Mouse (Mus musculus) hindbrain, embryonic 15.5 days (tissue): ENCODE data around the gene Cyp2j9. TPM values are rescaled to one million over a fixed set of nuclear protein-coding genes. Genes with fewer than 3 reads are reported as not detected.
"Not testable (repeated sequence)": the region's sequence is repeated elsewhere in the genome, so short reads cannot be mapped to it uniquely, and the experiment has no call there.

Experiments used
- ATAC-seq: fragments of 200-750 bp; cut with Nextera tagmentation; 2 replicates; pipeline ENCODE4 v1.8.0; 2017; ENCODE audit warnings: low read depth, moderate number of reproducible peaks, moderate TSS enrichment; ENCODE audit not compliant: low FRiP score
- H3K27ac ChIP-seq: fragments of 300-500 bp; sonication (generic); replicated peaks from 2 replicates; pipeline ENCODE4 v1.5.1; 2015; ENCODE audit warnings: mild to moderate bottlenecking, inconsistent platforms
- H3K27me3 ChIP-seq: fragments of 300-500 bp; sonication (generic); 2 replicates; pipeline ENCODE4 v1.6.1; 2015; ENCODE audit warnings: control low read depth, inconsistent platforms
- H3K36me3 ChIP-seq: fragments of 300-500 bp; sonication (generic); 2 replicates; pipeline ENCODE4 v1.6.1; 2015; ENCODE audit warnings: control low read depth, inconsistent platforms
- H3K4me1 ChIP-seq: fragments of 300-500 bp; sonication (generic); replicated peaks from 2 replicates; pipeline ENCODE4 v1.6.1; 2015; ENCODE audit warnings: control low read depth, inconsistent platforms
- H3K4me2 ChIP-seq: fragments of 300-500 bp; sonication (generic); 2 replicates; pipeline ENCODE4 v1.6.1; 2015; ENCODE audit warnings: moderate library complexity, mild to moderate bottlenecking, inconsistent platforms
- H3K4me3 ChIP-seq: fragments of 300-500 bp; sonication (generic); 2 replicates; pipeline ENCODE4 v1.5.1; 2015; ENCODE audit warnings: mild to moderate bottlenecking, inconsistent platforms
- H3K9ac ChIP-seq: fragments of 300-500 bp; sonication (generic); 2 replicates; pipeline ENCODE4 v1.6.1; 2015; ENCODE audit warnings: inconsistent platforms
- H3K9me3 ChIP-seq: fragments of 300-500 bp; sonication (generic); 2 replicates; pipeline ENCODE4 v1.6.1; 2016; ENCODE audit warnings: control low read depth, inconsistent platforms
- WGBS: fragments of 180-500 bp; shearing (Covaris S2); methylation state at CpG from one replicate; pipeline ENCODE4 v1.1.7; 2015; 5-methylcytosine and 5-hydroxymethylcytosine counted together
- polyA plus RNA-seq: library from polyadenylated mRNA; unstranded; fragments of >200 nt; fragmentation: Nextera tagmentation; extraction: Ambion mirVana; gene quantifications from 2 replicates; pipeline ENCODE4 v1.2.1, GENCODE M21; 2015

The Cyp2j9 gene
- polyA plus RNA-seq, result 8.6 and 9.1 TPM in 2 replicates

DNA sequence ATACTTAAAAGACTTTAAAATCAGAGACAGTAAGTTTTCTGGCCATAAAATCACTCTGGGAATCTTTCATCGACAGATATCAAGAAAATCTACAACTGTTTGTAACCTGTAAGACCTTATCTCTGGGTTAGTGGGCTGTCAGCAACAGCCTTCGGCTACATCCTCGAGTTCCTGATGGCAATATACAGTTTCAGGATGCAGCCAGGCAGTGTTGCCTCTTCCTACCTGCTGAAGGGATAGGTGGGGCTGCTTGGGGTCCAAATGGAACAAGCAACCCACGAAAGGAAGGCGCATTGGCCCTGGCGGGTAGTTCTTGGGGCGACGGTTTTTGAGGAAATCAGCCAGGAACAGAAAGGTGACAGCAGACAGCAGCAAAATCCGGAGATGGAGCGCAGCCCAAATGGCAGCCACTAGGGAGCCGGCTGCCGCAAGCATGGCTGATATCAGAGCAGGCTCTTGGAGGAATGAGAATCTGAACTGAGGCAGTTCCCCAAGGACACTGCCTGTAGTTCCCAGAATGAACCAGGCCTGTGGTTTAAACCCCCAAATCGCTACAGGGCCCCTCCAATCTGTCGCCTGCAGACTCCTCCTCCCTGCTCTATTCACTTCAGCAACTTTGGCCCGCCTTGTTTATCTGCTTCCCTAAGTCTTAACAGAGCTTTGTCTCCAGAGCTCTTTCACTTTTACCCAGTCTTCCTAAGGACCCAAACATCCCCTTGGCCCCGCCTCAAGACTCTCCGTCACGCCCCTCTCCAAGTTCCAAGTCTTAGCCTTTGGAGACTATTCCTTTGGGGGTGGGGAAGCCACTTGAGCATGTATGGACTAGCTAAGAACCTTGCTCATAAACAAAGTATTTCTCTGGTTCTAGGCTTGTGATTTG lies at the start of gene Cyp2j9:
TSS of gene Cyp2j9 (minus strand) at position 668 of the 880 bp plus-strand sequence.
- WGBS, result 10% methylated on average over 18 of the region's 18 CpGs

GRCm38 (mm10) chr4:96635455-96635854 lies 44.1 kb upstream of the Cyp2j9 start:
- WGBS, result 73% methylated on average over 1 of the region's 1 CpGs
- no peaks in the 10 kb centered on the region for H3K36me3 ChIP-seq
- H3K4me2 ChIP-seq, result no peak overlapping the region
- no peaks in the 10 kb centered on the region for H3K4me1 ChIP-seq
- ATAC-seq, result no peak
- H3K27ac ChIP-seq, result no peak overlapping the region
- no peaks in the 10 kb centered on the region for H3K9me3 ChIP-seq
- H3K9ac ChIP-seq, result no peak overlapping the region
- no peak overlapping the region for H3K4me3 ChIP-seq
- H3K27me3 ChIP-seq, result no peaks in the 10 kb centered on the region

More for the DNA sequence above, at the start of gene Cyp2j9:
- peak within 1 kb of the TSS; percentile 79 for H3K27ac ChIP-seq
- no peaks in the 10 kb centered on the region for H3K27me3 ChIP-seq
- no peaks in the 10 kb centered on the region for H3K9me3 ChIP-seq
- H3K36me3 ChIP-seq, result no peaks in the 10 kb centered on the region
- peak within 1 kb of the TSS; percentile 35 for H3K4me3 ChIP-seq
- H3K9ac ChIP-seq, result peak within 1 kb of the TSS; percentile 44
- ATAC-seq, result peak; percentile 92
- peaks cover 11% of the 10 kb centered on the region; the same call in 1 of the 2 replicates for H3K4me1 ChIP-seq
- H3K4me2 ChIP-seq, result peak within 1 kb of the TSS; percentile 64

- H3K9me3 ChIP-seq, result no peaks in the 10 kb centered on the region
- 88% methylated on average over 1 of the region's 1 CpGs for WGBS
- no peak for ATAC-seq
- H3K36me3 ChIP-seq, result no peaks in the 10 kb centered on the region
- H3K9ac ChIP-seq, result no peak overlapping the region
- no peak overlapping the region for H3K27ac ChIP-seq
- H3K4me3 ChIP-seq, result no peak overlapping the region
- no peaks in the 10 kb centered on the region for H3K27me3 ChIP-seq
- no peaks in the 10 kb centered on the region for H3K4me1 ChIP-seq
- no peak overlapping the region for H3K4me2 ChIP-seq
Observed at GRCm38 (mm10) chr4:96622474-96622873, 31.1 kb upstream of the Cyp2j9 start.

DNA sequence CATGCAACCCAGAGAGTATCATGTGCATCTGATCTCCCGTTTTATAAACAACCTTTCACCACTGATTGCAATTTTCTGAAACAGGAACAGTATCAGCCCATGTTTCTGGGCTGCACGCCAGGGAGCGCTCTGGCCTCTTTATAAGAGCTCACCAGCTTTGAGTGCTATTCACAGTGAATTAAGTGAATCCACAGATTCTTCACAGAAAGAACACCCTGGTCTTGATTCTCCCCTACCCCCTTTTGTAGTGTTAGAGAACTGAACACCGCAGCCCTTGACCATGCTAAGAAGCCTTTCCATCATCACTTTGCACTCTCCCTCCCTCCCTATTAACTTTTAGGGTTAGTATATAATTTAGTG lies 393 bp upstream of the Cyp2j9 start:
- Histone ChIP-seq H3K4me2 (peak overlapping the region; percentile 64), H3K27ac (peak overlapping the region; percentile 79), H3K4me3 (peak overlapping the region; percentile 35), H3K36me3 (no peaks in the 10 kb centered on the region), H3K4me1 (peaks cover 11% of the 10 kb centered on the region; the same call in 1 of the 2 replicates), H3K9me3 (no peaks in the 10 kb centered on the region), H3K9ac (no peak overlapping the region), H3K27me3 (no peaks in the 10 kb centered on the region)
- WGBS, result 23% methylated on average over 4 of the region's 4 CpGs
- ATAC-seq, result peak; percentile 83

DNA sequence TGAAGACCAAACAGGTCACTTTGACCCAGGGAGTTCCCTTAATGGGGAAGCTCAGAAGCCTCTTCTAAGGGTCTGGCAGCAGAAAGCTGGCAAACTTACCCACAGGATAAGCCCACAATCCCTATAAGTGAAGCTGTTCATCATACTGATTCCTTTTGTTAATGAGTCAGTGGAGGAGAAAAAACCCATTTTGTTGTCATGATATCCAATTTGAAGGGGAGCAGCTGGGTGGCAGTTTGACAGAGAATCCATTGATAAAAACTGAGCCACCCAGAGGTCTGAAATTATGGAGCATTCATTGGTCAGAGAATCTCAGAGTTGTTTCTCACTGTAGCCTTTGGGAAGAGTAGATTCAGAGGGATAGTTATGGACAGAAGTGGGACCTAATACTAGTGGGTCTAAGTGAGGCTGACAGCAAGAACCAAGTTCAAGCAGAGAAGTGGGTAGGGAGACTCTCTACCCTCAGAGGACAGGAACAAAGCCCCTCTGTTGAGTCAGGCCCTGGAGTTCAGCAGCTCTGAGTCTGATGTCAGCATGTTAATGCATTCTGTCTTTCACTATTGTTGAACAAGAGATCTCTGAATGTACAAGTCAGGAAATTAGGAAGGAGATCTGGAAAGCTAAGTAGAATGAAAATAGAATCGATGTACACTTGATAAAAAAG lies 9.8 kb downstream of the Cyp2j9 start:
- no peaks in the 10 kb centered on the region for H3K9me3 ChIP-seq
- no peak overlapping the region for H3K27ac ChIP-seq
- no peaks in the 10 kb centered on the region for H3K27me3 ChIP-seq
- no peak overlapping the region for H3K4me3 ChIP-seq
- no peaks in the 10 kb centered on the region for H3K36me3 ChIP-seq
- ATAC-seq, result no peak
- H3K4me1 ChIP-seq, result no peaks in the 10 kb centered on the region
- 53% methylated on average over 1 of the region's 1 CpGs for WGBS
- no peak overlapping the region for H3K4me2 ChIP-seq
- no peak overlapping the region for H3K9ac ChIP-seq

DNA sequence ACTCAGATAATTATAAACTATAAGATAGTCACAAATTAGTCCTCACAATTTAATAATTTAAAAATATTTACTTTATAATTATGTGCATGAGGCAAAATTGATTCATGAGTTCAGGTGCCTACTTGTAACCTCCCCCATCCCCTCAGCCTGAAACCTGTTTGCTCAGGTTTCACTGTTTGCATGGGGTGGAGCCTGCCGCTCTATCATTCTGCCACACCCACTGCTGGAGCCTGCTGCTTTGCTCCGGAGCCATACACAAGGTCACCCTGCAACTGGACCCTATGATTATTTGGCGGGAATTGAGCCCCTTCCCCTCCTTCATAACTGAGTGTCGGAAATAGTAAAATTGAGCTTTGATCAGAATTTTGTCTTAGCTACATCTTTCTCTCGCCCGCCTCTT lies 11.0 kb downstream of the Cyp2j9 start:
- H3K27me3 ChIP-seq, ATAC-seq, H3K36me3 ChIP-seq, H3K9ac ChIP-seq, H3K4me1 ChIP-seq, H3K4me3 ChIP-seq, H3K4me2 ChIP-seq, H3K27ac ChIP-seq, H3K9me3 ChIP-seq: not testable (repeated sequence)
- 69% methylated on average over 6 of the region's 6 CpGs for WGBS

GRCm38 (mm10) chr4:96569442-96569841 lies 21.9 kb downstream of the Cyp2j9 start:
- Histone ChIP-seq H3K4me3 (no peak overlapping the region), H3K36me3 (no peaks in the 10 kb centered on the region), H3K4me1 (no peaks in the 10 kb centered on the region), H3K9ac (no peak overlapping the region), H3K27ac (no peak overlapping the region), H3K9me3 (no peaks in the 10 kb centered on the region), H3K4me2 (no peak overlapping the region), H3K27me3 (no peaks in the 10 kb centered on the region)
- no peak for ATAC-seq
- 73% methylated on average over 3 of the region's 3 CpGs for WGBS

- Histone ChIP-seq H3K4me2 (no peak overlapping the region), H3K36me3 (no peaks in the 10 kb centered on the region), H3K27me3 (no peaks in the 10 kb centered on the region), H3K27ac (no peak overlapping the region), H3K9ac (no peak overlapping the region), H3K9me3 (no peaks in the 10 kb centered on the region), H3K4me1 (no peaks in the 10 kb centered on the region), H3K4me3 (no peak overlapping the region)
- WGBS, result 83% methylated on average over 1 of the region's 1 CpGs
- no peak for ATAC-seq
Observed at GRCm38 (mm10) chr4:96567988-96568387, 23.4 kb downstream of the Cyp2j9 start.

DNA sequence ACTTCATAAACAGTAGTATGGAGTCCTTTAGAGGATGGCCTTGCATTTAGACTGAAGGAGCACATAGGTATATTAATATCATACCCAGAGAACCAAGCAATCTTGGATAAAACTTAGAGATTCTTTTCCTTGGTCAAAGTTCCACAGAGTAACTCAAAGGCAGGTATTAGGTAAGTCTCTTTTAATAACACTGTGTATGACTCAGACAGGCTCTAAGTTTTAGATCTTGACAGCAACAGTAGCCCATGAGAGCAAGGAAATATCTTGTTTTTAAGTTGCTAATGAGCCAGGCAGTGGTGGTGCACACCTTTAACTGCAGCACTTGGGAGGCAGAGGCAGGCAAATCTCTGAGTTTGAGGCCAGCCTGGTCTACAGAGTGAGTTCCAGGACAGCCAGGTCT lies 25.6 kb downstream of the Cyp2j9 start:
- H3K4me2 ChIP-seq, result no peak overlapping the region
- no peak for ATAC-seq
- H3K9ac ChIP-seq, result no peak overlapping the region
- H3K36me3 ChIP-seq, result no peaks in the 10 kb centered on the region
- H3K27ac ChIP-seq, result no peak overlapping the region
- no peak overlapping the region for H3K4me3 ChIP-seq
- no peaks in the 10 kb centered on the region for H3K27me3 ChIP-seq
- H3K4me1 ChIP-seq, result no peaks in the 10 kb centered on the region
- no peaks in the 10 kb centered on the region for H3K9me3 ChIP-seq

DNA sequence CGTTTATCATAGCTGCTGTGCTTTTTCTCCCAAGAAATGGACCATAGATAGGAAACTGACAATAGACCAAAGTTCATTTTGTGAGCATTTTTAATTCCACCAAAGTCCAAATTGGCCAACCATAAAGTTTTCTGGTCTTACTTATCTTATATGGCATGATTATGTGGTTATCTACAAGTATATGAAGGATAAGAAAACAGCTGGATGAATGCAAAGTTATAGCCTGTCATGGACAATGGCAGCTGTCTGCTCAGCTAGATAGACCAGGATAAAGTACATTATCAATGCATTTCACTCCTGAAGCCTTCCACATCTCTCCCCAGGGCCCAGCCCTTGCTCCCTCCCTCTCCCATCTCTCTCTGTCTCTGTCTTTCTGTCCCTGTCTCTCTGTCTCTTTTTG lies 30.9 kb downstream of the Cyp2j9 start:
- no peaks in the 10 kb centered on the region for H3K36me3 ChIP-seq
- no peak overlapping the region for H3K4me3 ChIP-seq
- H3K4me1 ChIP-seq, result no peaks in the 10 kb centered on the region
- no peaks in the 10 kb centered on the region for H3K9me3 ChIP-seq
- H3K9ac ChIP-seq, result no peak overlapping the region
- no peak overlapping the region for H3K27ac ChIP-seq
- H3K4me2 ChIP-seq, result no peak overlapping the region
- no peak for ATAC-seq
- WGBS, result 76% methylated on average over 1 of the region's 1 CpGs
- no peaks in the 10 kb centered on the region for H3K27me3 ChIP-seq

GRCm38 (mm10) chr4:96559781-96560180 lies 31.6 kb downstream of the Cyp2j9 start:
- Histone ChIP-seq H3K36me3 (no peaks in the 10 kb centered on the region), H3K9me3 (no peaks in the 10 kb centered on the region), H3K4me2 (no peak overlapping the region), H3K9ac (no peak overlapping the region), H3K4me3 (no peak overlapping the region), H3K27me3 (no peaks in the 10 kb centered on the region), H3K27ac (no peak overlapping the region), H3K4me1 (no peaks in the 10 kb centered on the region)
- WGBS, result 60% methylated on average over 1 of the region's 1 CpGs
- no peak for ATAC-seq

- H3K9me3 ChIP-seq, result no peaks in the 10 kb centered on the region
- peak within 1 kb of the TSS; percentile 72 for H3K4me2 ChIP-seq
- peak within 1 kb of the TSS; percentile 67 for H3K27ac ChIP-seq
Observed at GRCm38 (mm10) chr4:96553133-96553819, 38.1 kb downstream of the Cyp2j9 start, which contains the start of gene Cyp2j6. Gene Cyp2j6 (minus strand): TSS chr4:96553661.

More at GRCm38 (mm10) chr4:96553133-96553819, 38.1 kb downstream of the Cyp2j9 start, which contains the start of gene Cyp2j6:
- H3K27me3 ChIP-seq, result no peaks in the 10 kb centered on the region
- peak within 1 kb of the TSS; percentile 72 for H3K4me3 ChIP-seq
- peak; percentile 96 for ATAC-seq
- 2% methylated on average over 16 of the region's 16 CpGs for WGBS
- H3K9ac ChIP-seq, result peak within 1 kb of the TSS; percentile 64
- H3K4me1 ChIP-seq, result 0 out of 2 replicates have a peak, but pooled peaks cover 8% of the 10 kb centered on the region
- no peaks in the 10 kb centered on the region for H3K36me3 ChIP-seq
